In genomic region chr1:93657025-93657360, GRCm38 (mm10) we compare ENCODE assay signal across 21 mouse cellular contexts. TPM values are rescaled to one million over a fixed set of nuclear protein-coding genes. Genes with fewer than 3 reads are reported as not detected.
DNase-seq lines count a peak whose midpoint lies in the region; ATAC-seq and TF ChIP-seq lines count a peak whose summit lies in the region.
"Had no signal": no experiment of that assay in that cellular context is flagged by ENCODE, and none has a peak within 500 bp of the region (broad histone marks: within the 10 kb centered on the region; RNA-seq: fewer than 3 reads in every experiment).

No protein-coding gene starts in this region.

- no peak overlapping the region for H3K4me2 ChIP-seq in intestine, embryonic 15.5 days (replicated peaks)
- no peak overlapping the region for H3K4me2 ChIP-seq in intestine, postnatal 0 days (replicated peaks; ENCODE audit: low read depth)
- no peak overlapping the region for H3K4me2 ChIP-seq in stomach, postnatal 0 days (replicated peaks; ENCODE audit: low read depth)
- H3K4me2 ChIP-seq: embryonic facial prominence, embryonic 13.5 days; embryonic facial prominence, embryonic 15.5 days; forebrain, embryonic 12.5 days had no signal

- H3K9ac ChIP-seq in intestine, embryonic 15.5 days = no peak overlapping the region
- no peak overlapping the region for H3K9ac ChIP-seq in intestine, postnatal 0 days (ENCODE audit: low read depth, low read length)
- no peak overlapping the region for H3K9ac ChIP-seq in stomach, postnatal 0 days (ENCODE audit: low read length)
- H3K9ac ChIP-seq: embryonic facial prominence, embryonic 13.5 days; embryonic facial prominence, embryonic 15.5 days; forebrain, embryonic 12.5 days had no signal

- H3K27ac ChIP-seq in intestine, embryonic 15.5 days = no peak overlapping the region
- H3K27ac ChIP-seq in intestine, postnatal 0 days (ENCODE audit: low read depth, low read length) = peak overlapping the region; percentile 37; the same call in 1 of the 2 replicates
- H3K27ac ChIP-seq in stomach, postnatal 0 days (replicated peaks) = no peak overlapping the region
- H3K27ac ChIP-seq: embryonic facial prominence, embryonic 13.5 days; embryonic facial prominence, embryonic 15.5 days; forebrain, embryonic 10.5 days; forebrain, embryonic 12.5 days had no signal

- no peaks in the 10 kb centered on the region; the same call in 1 of the 2 replicates for H3K4me1 ChIP-seq in intestine, embryonic 15.5 days (replicated peaks)
- H3K4me1 ChIP-seq in intestine, postnatal 0 days (replicated peaks; ENCODE audit: control insufficient read depth, insufficient read depth, low read length) = no peaks in the 10 kb centered on the region
- no peaks in the 10 kb centered on the region for H3K4me1 ChIP-seq in stomach, postnatal 0 days (replicated peaks; ENCODE audit: control insufficient read depth, insufficient read depth)
- H3K4me1 ChIP-seq: embryonic facial prominence, embryonic 15.5 days; forebrain, embryonic 12.5 days had no signal

- H3K36me3 ChIP-seq in intestine, embryonic 15.5 days = no peaks in the 10 kb centered on the region
- H3K36me3 ChIP-seq in intestine, postnatal 0 days (ENCODE audit: control insufficient read depth, insufficient read depth) = no peaks in the 10 kb centered on the region
- no peaks in the 10 kb centered on the region for H3K36me3 ChIP-seq in stomach, postnatal 0 days (ENCODE audit: control insufficient read depth, insufficient read depth, low read length)
- H3K36me3 ChIP-seq: embryonic facial prominence, embryonic 13.5 days; embryonic facial prominence, embryonic 15.5 days; forebrain, embryonic 10.5 days; forebrain, embryonic 12.5 days had no signal

- no peak for TF ChIP-seq EP300 in stomach, postnatal 0 days (optimal IDR thresholded peaks at IDR 0.05)

- no peaks in the 10 kb centered on the region for H3K9me3 ChIP-seq in intestine, embryonic 15.5 days
- H3K9me3 ChIP-seq in intestine, postnatal 0 days (ENCODE audit: control insufficient read depth) = no peaks in the 10 kb centered on the region
- no peaks in the 10 kb centered on the region for H3K9me3 ChIP-seq in stomach, postnatal 0 days (ENCODE audit: control insufficient read depth, low read length)
- H3K9me3 ChIP-seq: embryonic facial prominence, embryonic 15.5 days; forebrain, embryonic 10.5 days; forebrain, embryonic 12.5 days had no signal

- H3K27me3 ChIP-seq in intestine, embryonic 15.5 days (replicated peaks) = no peaks in the 10 kb centered on the region
- no peaks in the 10 kb centered on the region for H3K27me3 ChIP-seq in intestine, postnatal 0 days (replicated peaks; ENCODE audit: control insufficient read depth, insufficient read depth, low read length)
- H3K27me3 ChIP-seq in stomach, postnatal 0 days (ENCODE audit: control insufficient read depth, insufficient read depth, low read length) = no peaks in the 10 kb centered on the region
- H3K27me3 ChIP-seq: embryonic facial prominence, embryonic 13.5 days; embryonic facial prominence, embryonic 15.5 days; forebrain, embryonic 12.5 days had no signal

- peak; percentile 87 for ATAC-seq in intestine, embryonic 15.5 days
- peak; percentile 85 for ATAC-seq in intestine, postnatal 0 days
- ATAC-seq in stomach, postnatal 0 days (ENCODE audit: low FRiP score, low TSS enrichment) = 0 out of 2 replicates have a peak, but pooled peaks have one; percentile 46
- ATAC-seq: forebrain, embryonic 14.5 days had no signal

- 50% methylated on average over 5 of the region's 5 CpGs for WGBS in intestine, embryonic 15.5 days
- WGBS in intestine, postnatal 0 days = 27% methylated on average over 5 of the region's 5 CpGs
- 52% methylated on average over 5 of the region's 5 CpGs for WGBS in stomach, postnatal 0 days

- no peak for TF ChIP-seq CTCF in intestine, postnatal 0 days (IDR thresholded peaks at IDR 0.05; ENCODE audit: low read depth)
- TF ChIP-seq CTCF in stomach, postnatal 0 days (IDR thresholded peaks at IDR 0.05; ENCODE audit: low read depth) = no peak

- DNase-seq in stomach, postnatal 0 days (ENCODE audit: low spot score) = no peak
- DNase-seq in spleen, postnatal 4 days (ENCODE audit: low spot score in 2 of 2) = no peak
- DNase-seq in retina, postnatal 1 day = no peak
- no peak for DNase-seq in kidney, postnatal 25 days
- DNase-seq: adrenal gland, postnatal 10 days; adrenal gland, postnatal 25 days; cerebellum, adult 11 months; cerebellum, adult 18-20 months; cerebellum, adult 8-10 months; cerebellum, adult 9-11 months; cerebellum, postnatal 14 days; cerebellum, postnatal 36 days; embryo, embryonic 11 days had no signal

- no peak overlapping the region for H3K4me3 ChIP-seq in intestine, embryonic 15.5 days (replicated peaks)
- H3K4me3 ChIP-seq in intestine, postnatal 0 days (ENCODE audit: low read depth, low read length) = no peak overlapping the region
- H3K4me3 ChIP-seq in stomach, postnatal 0 days (ENCODE audit: low read depth, low read length) = no peak overlapping the region
- H3K4me3 ChIP-seq: embryonic facial prominence, embryonic 13.5 days; embryonic facial prominence, embryonic 15.5 days; erythroblast, embryonic 14.5 days; forebrain, embryonic 10.5 days; forebrain, embryonic 12.5 days had no signal

RNA-seq across cellular contexts. Expression of gene Stk25, which starts 1.5 kb away (rescaled TPM):
- polyA plus RNA-seq in intestine, embryonic 15.5 days (2015; fragmentation: Nextera tagmentation; extraction: Ambion mirVana) = 143 and 174 TPM in 2 replicates
- polyA plus RNA-seq in intestine, postnatal 0 days (2015; fragmentation: Nextera tagmentation; extraction: Ambion mirVana) = 116 and 121 TPM in 2 replicates
- polyA plus RNA-seq in stomach, postnatal 0 days (2015; fragmentation: Nextera tagmentation; extraction: Ambion mirVana) = 107 and 115 TPM in 2 replicates

RNA-seq across cellular contexts. Expression of gene Bok, which starts 28.5 kb away (rescaled TPM):
- 48.3 and 54.9 TPM in 2 replicates for polyA plus RNA-seq in intestine, embryonic 15.5 days (2015; fragmentation: Nextera tagmentation; extraction: Ambion mirVana)
- polyA plus RNA-seq in intestine, postnatal 0 days (2015; fragmentation: Nextera tagmentation; extraction: Ambion mirVana) = 54.4 and 57.2 TPM in 2 replicates
- polyA plus RNA-seq in stomach, postnatal 0 days (2015; fragmentation: Nextera tagmentation; extraction: Ambion mirVana) = 66.9 and 69.9 TPM in 2 replicates
- polyA plus RNA-seq: erythroblast, embryonic 14.5 days had no signal
